Mouse (Mus musculus) bone marrow, adult 2 months (tissue): Measurements from ENCODE around the gene Ubash3a.

ENCODE experiments used
- CTCF ChIP-seq: fragments of 200-500 bp; IDR thresholded peaks from 2 replicates; pipeline ENCODE4 v1.5.1; 2011; ENCODE audit warnings: low read length, control low read depth; ENCODE audit not compliant: control insufficient read depth, insufficient read depth
- POLR2A ChIP-seq: fragments of 200-500 bp; IDR thresholded peaks from 2 replicates; pipeline ENCODE4 v1.6.1; 2011; ENCODE audit warnings: low read depth, mild to moderate bottlenecking, control low read depth, low read length, borderline replicate concordance; ENCODE audit not compliant: control insufficient read depth

DNA sequence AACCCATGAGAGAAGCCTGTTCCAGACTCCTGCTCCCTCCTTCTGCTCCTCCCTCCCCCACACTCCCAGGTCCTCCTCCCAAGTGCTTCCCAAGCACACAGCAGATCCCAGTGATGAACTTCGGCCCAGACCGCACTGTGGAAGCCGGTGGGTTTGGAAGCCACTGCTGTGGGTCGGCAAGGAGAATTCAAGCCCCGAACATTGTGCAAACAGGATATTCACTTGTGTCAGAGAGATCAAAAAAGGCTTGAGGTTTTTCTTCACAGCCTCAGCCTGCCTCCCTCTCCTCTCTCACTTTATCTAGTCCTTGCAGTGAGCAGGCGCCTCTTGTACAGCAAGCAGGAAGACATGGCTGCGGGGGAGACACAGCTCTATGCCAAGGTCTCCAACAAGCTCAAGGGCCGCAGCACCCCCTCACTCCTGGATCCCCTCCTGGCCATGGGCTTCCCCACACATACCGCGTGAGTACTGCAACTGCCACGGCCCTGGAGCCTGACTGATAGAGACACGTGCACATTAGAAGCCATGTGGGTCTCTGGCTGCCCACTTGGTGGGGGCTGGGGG is at the start of gene Ubash3a:
- TF ChIP-seq CTCF: no peak
- no peak for TF ChIP-seq POLR2A
